8 mouse cellular contexts compared by ENCODE assay signal in the genomic region with DNA sequence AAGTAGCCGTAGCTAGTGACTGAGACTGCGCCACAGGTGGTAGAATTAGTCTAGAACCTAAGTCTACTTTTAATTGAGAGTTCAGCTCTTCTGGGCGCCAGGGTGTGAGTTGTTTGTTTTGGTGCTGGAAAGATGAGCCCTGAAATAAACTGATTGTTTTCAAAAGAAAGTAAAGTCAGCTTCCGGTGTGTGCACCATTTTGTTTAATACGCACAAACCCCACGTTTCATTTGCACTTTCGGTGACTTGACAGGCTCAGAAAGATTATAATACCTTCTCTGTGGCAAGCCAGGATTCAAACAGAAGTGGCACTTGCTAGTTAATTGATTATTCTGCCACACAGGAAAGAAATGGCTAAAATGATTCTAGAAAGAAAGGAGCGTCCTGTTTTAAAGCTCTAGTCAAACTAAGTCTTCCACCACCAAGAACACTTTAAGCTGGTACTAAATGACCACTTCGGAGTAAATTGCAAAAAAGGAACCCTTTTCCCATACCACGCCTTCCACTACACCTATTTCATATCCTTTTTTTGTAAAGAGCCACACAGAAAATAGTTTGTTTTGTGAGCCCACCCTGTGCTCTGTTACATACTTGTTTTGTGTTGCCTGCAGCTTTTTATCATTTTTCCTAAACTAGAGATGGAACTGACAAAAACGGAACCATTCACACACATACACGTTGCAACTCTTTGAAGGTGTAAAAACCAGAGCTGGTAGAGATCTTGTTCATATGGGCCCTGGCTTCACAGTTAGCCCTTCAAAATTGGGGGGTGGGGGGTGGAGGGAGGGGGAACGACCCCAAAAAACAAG. TPM values are rescaled to one million over a fixed set of nuclear protein-coding genes. Genes with fewer than 3 reads are reported as not detected.
DNase-seq lines count a peak whose midpoint lies in the region; ATAC-seq and TF ChIP-seq lines count a peak whose summit lies in the region.

No protein-coding gene starts in this region.

- H3K4me2 ChIP-seq in heart, embryonic 16.5 days (ENCODE audit: low read depth, low read length), result peak overlapping the region; percentile 84
- H3K4me2 ChIP-seq in forebrain, embryonic 14.5 days (ENCODE audit: low read length), result peak overlapping the region; percentile 87
- H3K4me2 ChIP-seq in liver, postnatal 0 days (ENCODE audit: low read depth, low read length), result peak overlapping the region; percentile 81

- intact Hi-C loops in heart, postnatal 36 days (cut with DNase I), result no loop called here

- peak overlapping the region; percentile 94 for H3K4me3 ChIP-seq in heart, embryonic 16.5 days (ENCODE audit: low read length)
- peak overlapping the region; percentile 70 to 94 for H3K4me3 ChIP-seq in ES-E14 (ENCODE audit: insufficient read depth in 1 of 2, low read depth in 1 of 2, low read length in 2 of 2, poor library complexity in 1 of 2, severe bottlenecking in 1 of 2)
- H3K4me3 ChIP-seq in forebrain, embryonic 14.5 days (ENCODE audit: low read depth, low read length), result peak overlapping the region; percentile 94
- H3K4me3 ChIP-seq in liver, postnatal 0 days (ENCODE audit: low read depth, low read length), result peak overlapping the region; percentile 92

- WGBS in heart, embryonic 16.5 days, result 18% methylated on average over 13 of the region's 13 CpGs
- WGBS in forebrain, embryonic 14.5 days, result 30% methylated on average over 13 of the region's 13 CpGs
- 16% methylated on average over 13 of the region's 13 CpGs for WGBS in liver, postnatal 0 days (ENCODE audit: insufficient replicate concordance)

- H3K9ac ChIP-seq in heart, embryonic 16.5 days (ENCODE audit: low read length), result peak overlapping the region; percentile 96
- peak overlapping the region; percentile 86 for H3K9ac ChIP-seq in ES-E14 (ENCODE audit: insufficient read depth, low read depth, low read length, poor library complexity, severe bottlenecking)
- H3K9ac ChIP-seq in forebrain, embryonic 14.5 days (ENCODE audit: low read length), result peak overlapping the region; percentile 83
- H3K9ac ChIP-seq in liver, postnatal 0 days (replicated peaks), result peak overlapping the region; percentile 97

- H3K4me1 ChIP-seq in heart, embryonic 16.5 days (ENCODE audit: control insufficient read depth, insufficient read depth, low read length), result peaks cover 35% of the 10 kb centered on the region
- peaks cover 0 to 2% of the 10 kb centered on the region in 2 experiments; a peak in 2 of 4 replicates for H3K4me1 ChIP-seq in ES-E14 (ENCODE audit: control insufficient read depth in 2 of 2, insufficient read depth in 2 of 2, low read length in 2 of 2, poor library complexity in 1 of 2)
- H3K4me1 ChIP-seq in forebrain, embryonic 14.5 days (ENCODE audit: control insufficient read depth, insufficient read depth, low read length), result peaks cover 13% of the 10 kb centered on the region
- 0 out of 2 replicates have a peak, but pooled peaks cover 7% of the 10 kb centered on the region for H3K4me1 ChIP-seq in liver, postnatal 0 days (ENCODE audit: insufficient read depth)

- ATAC-seq in heart, embryonic 16.5 days (replicated peaks; ENCODE audit: extremely low read depth, insufficient read depth, low FRiP score), result no peak
- ATAC-seq in forebrain, embryonic 14.5 days, result no peak
- ATAC-seq in liver, postnatal 0 days, result no peak

- H3K27me3 ChIP-seq in heart, embryonic 16.5 days (ENCODE audit: control insufficient read depth, insufficient read depth, low read length), result no peaks in the 10 kb centered on the region
- no peaks in the 10 kb centered on the region for H3K27me3 ChIP-seq in forebrain, embryonic 14.5 days (replicated peaks; ENCODE audit: control insufficient read depth, insufficient read depth, low read length)
- no peaks in the 10 kb centered on the region for H3K27me3 ChIP-seq in liver, postnatal 0 days (ENCODE audit: insufficient read depth, low read length)

- no peaks in the 10 kb centered on the region for H3K36me3 ChIP-seq in heart, embryonic 16.5 days (ENCODE audit: control insufficient read depth, insufficient read depth)
- no peaks in the 10 kb centered on the region for H3K36me3 ChIP-seq in ES-E14 (ENCODE audit: control insufficient read depth, insufficient read depth, low read length, poor library complexity, severe bottlenecking)
- H3K36me3 ChIP-seq in forebrain, embryonic 14.5 days (ENCODE audit: control insufficient read depth, insufficient read depth, low read length), result no peaks in the 10 kb centered on the region
- no peaks in the 10 kb centered on the region; the same call in 1 of the 2 replicates for H3K36me3 ChIP-seq in liver, postnatal 0 days (replicated peaks; ENCODE audit: insufficient read depth, low read length)

- H3K9me3 ChIP-seq in heart, embryonic 16.5 days (replicated peaks; ENCODE audit: control insufficient read depth, low read length), result no peaks in the 10 kb centered on the region
- H3K9me3 ChIP-seq in ES-E14 (ENCODE audit: control insufficient read depth, insufficient read depth, low read depth, low read length), result no peaks in the 10 kb centered on the region
- H3K9me3 ChIP-seq in forebrain, embryonic 14.5 days (replicated peaks; ENCODE audit: control insufficient read depth, low read length), result no peaks in the 10 kb centered on the region
- H3K9me3 ChIP-seq in liver, postnatal 0 days (ENCODE audit: low read length), result no peaks in the 10 kb centered on the region

- peak; percentile 20; the same call in 1 of the 2 replicates for TF ChIP-seq CTCF in liver, postnatal 0 days (IDR thresholded peaks at IDR 0.05; ENCODE audit: low read depth)

- TF ChIP-seq EP300 in liver, postnatal 0 days (IDR thresholded peaks at IDR 0.05; ENCODE audit: low read depth), result no peak

- in situ Hi-C loops in ES-E14 (cut with MboI; ENCODE audit: low sequenced_read_pairs in 2 of 2, unreplicated experiment in 2 of 2), result no loop called here

- peak overlapping the region; percentile 95 for H3K27ac ChIP-seq in heart, embryonic 16.5 days (ENCODE audit: low read length)
- no peak overlapping the region for H3K27ac ChIP-seq in ES-E14 (ENCODE audit: insufficient read depth, low read depth, low read length, poor library complexity, severe bottlenecking)
- no peak overlapping the region for H3K27ac ChIP-seq in forebrain, embryonic 14.5 days (ENCODE audit: low read depth, low read length)
- peak overlapping the region; percentile 97 for H3K27ac ChIP-seq in liver, postnatal 0 days (ENCODE audit: low read depth)

- DNase-seq in heart, postnatal 36 days, result no peak
- no peak for DNase-seq in ES-E14 (ENCODE audit: low read depth, low spot score)
- DNase-seq in forebrain, embryonic 14.5 days (ENCODE audit: low spot score), result no peak
- no peak for DNase-seq in liver, postnatal 0 days
- DNase-seq in urinary bladder, postnatal 25 days (ENCODE audit: low spot score), result no peak
- no peak for DNase-seq in layer of hippocampus, postnatal 14 days (ENCODE audit: low spot score in 2 of 2)
- DNase-seq in cerebellum, adult 9-11 months, result no peak

TF ChIP-seq in ES-E14, 5 proteins besides CTCF, POLR2A, EP300 and RAD21:
- TF ChIP-seq HCFC1 (IDR thresholded peaks at IDR 0.05; ENCODE audit: borderline replicate concordance, insufficient read depth, low read length), result no peak
- TF ChIP-seq MAFK (IDR thresholded peaks at IDR 0.05; ENCODE audit: insufficient read depth, low read depth, low read length), result no peak
- no peak for TF ChIP-seq ZNF384 (IDR thresholded peaks at IDR 0.05; ENCODE audit: low read depth, low read length)
- no peak for TF ChIP-seq CHD2 (IDR thresholded peaks at IDR 0.05; ENCODE audit: low read depth, low read length)
- no peak for TF ChIP-seq ZC3H11A (IDR thresholded peaks at IDR 0.05; ENCODE audit: borderline replicate concordance, low read depth, low read length)
TF ChIP-seq in ES-E14: peak in this region for 0.

RNA-seq across cellular contexts. Expression of a gene that starts 1.0 kb away (rescaled TPM):
- 490 and 509 TPM in 2 replicates for polyA plus RNA-seq in heart, embryonic 16.5 days (2015; fragmentation: Nextera tagmentation; extraction: Ambion mirVana)
- 1,000 to 10,000 TPM; 2,118 to 2,205 TPM for total RNA-seq in heart, postnatal 36 days (2021)
- total RNA-seq in ES-E14 (2012; rRNA removed), result 103 and 110 TPM in 2 replicates
- polyA plus RNA-seq in forebrain, embryonic 14.5 days (2014; fragmentation: Nextera tagmentation; extraction: Ambion mirVana), result 75.6 and 80.9 TPM in 2 replicates
- 421 and 447 TPM in 2 replicates for polyA plus RNA-seq in liver, postnatal 0 days (2015; fragmentation: Nextera tagmentation; extraction: Ambion mirVana)
- total RNA-seq in layer of hippocampus, postnatal 14 days (2021), result 10 to 100 TPM; 80.1 to 81.8 TPM

RNA-seq across cellular contexts. Expression of a gene that starts 1.1 kb away (rescaled TPM):
- 349 and 361 TPM in 2 replicates for polyA plus RNA-seq in heart, embryonic 16.5 days (2015; fragmentation: Nextera tagmentation; extraction: Ambion mirVana)
- total RNA-seq in heart, postnatal 36 days (2021), result 1,000 to 10,000 TPM; 1,332 to 1,358 TPM
- total RNA-seq in ES-E14 (2012; rRNA removed), result 101 and 102 TPM in 2 replicates
- polyA plus RNA-seq in forebrain, embryonic 14.5 days (2014; fragmentation: Nextera tagmentation; extraction: Ambion mirVana), result 64.9 and 65.8 TPM in 2 replicates
- 224 and 228 TPM in 2 replicates for polyA plus RNA-seq in liver, postnatal 0 days (2015; fragmentation: Nextera tagmentation; extraction: Ambion mirVana)
- total RNA-seq in layer of hippocampus, postnatal 14 days (2021), result 10 to 100 TPM; 78.4 to 95.1 TPM

RNA-seq across cellular contexts. Expression of a gene that starts 49.5 kb away (rescaled TPM):
- 0.33 and 0.44 TPM in 2 replicates for polyA plus RNA-seq in heart, embryonic 16.5 days (2015; fragmentation: Nextera tagmentation; extraction: Ambion mirVana)
- total RNA-seq in heart, postnatal 36 days (2021), result under 1 TPM in 1 of 2 experiments, not detected in 1; 0.08 TPM
- 0.58 and 0.71 TPM in 2 replicates for total RNA-seq in ES-E14 (2012; rRNA removed)
- polyA plus RNA-seq in forebrain, embryonic 14.5 days (2014; fragmentation: Nextera tagmentation; extraction: Ambion mirVana), result not detected in 2 replicates
- polyA plus RNA-seq in liver, postnatal 0 days (2015; fragmentation: Nextera tagmentation; extraction: Ambion mirVana), result not detected in 2 replicates
- total RNA-seq in layer of hippocampus, postnatal 14 days (2021), result not detected

RNA-seq across cellular contexts. Expression of a gene that starts 50.1 kb away (rescaled TPM):
- polyA plus RNA-seq in heart, embryonic 16.5 days (2015; fragmentation: Nextera tagmentation; extraction: Ambion mirVana), result not detected in 2 replicates
- not detected for total RNA-seq in heart, postnatal 36 days (2021)
- total RNA-seq in ES-E14 (2012; rRNA removed), result not detected in 2 replicates
- polyA plus RNA-seq in forebrain, embryonic 14.5 days (2014; fragmentation: Nextera tagmentation; extraction: Ambion mirVana), result 4.6 and 7.1 TPM in 2 replicates
- not detected in 2 replicates for polyA plus RNA-seq in liver, postnatal 0 days (2015; fragmentation: Nextera tagmentation; extraction: Ambion mirVana)
- 1 to 10 TPM; 2.9 to 5.5 TPM for total RNA-seq in layer of hippocampus, postnatal 14 days (2021)

RNA-seq across cellular contexts. Expression of a gene that starts 51.1 kb away (rescaled TPM):
- 0.12 and 0.20 TPM in 2 replicates for polyA plus RNA-seq in heart, embryonic 16.5 days (2015; fragmentation: Nextera tagmentation; extraction: Ambion mirVana)
- total RNA-seq in heart, postnatal 36 days (2021), result under 1 TPM; 0.11 to 0.14 TPM
- 1.7 and 2.0 TPM in 2 replicates for total RNA-seq in ES-E14 (2012; rRNA removed)
- 11.3 and 12.7 TPM in 2 replicates for polyA plus RNA-seq in forebrain, embryonic 14.5 days (2014; fragmentation: Nextera tagmentation; extraction: Ambion mirVana)
- polyA plus RNA-seq in liver, postnatal 0 days (2015; fragmentation: Nextera tagmentation; extraction: Ambion mirVana), result 0.02 TPM in 1 of 2 replicates, not detected in the other
- 10 to 100 TPM; 13.7 to 14.8 TPM for total RNA-seq in layer of hippocampus, postnatal 14 days (2021)

Comparison
In these comparisons a context has a peak if more than half of its experiments do, and no peak if none do; other contexts are left out.
1. H3K27ac ChIP-seq: peak in heart, embryonic 16.5 days (single experiment) and liver, postnatal 0 days (single experiment); none in ES-E14 (single experiment) and forebrain, embryonic 14.5 days (single experiment).
2. RNA of a gene that starts 1.0 kb away (total RNA-seq): 2,118 to 2,205 TPM in heart, postnatal 36 days; 103 to 110 TPM in ES-E14 and 80.1 to 81.8 TPM in layer of hippocampus, postnatal 14 days; every median in the first group is over 10 times any median in the second.
3. RNA of a gene that starts 1.1 kb away (total RNA-seq): 1,332 to 1,358 TPM in heart, postnatal 36 days; 101 to 102 TPM in ES-E14 and 78.4 to 95.1 TPM in layer of hippocampus, postnatal 14 days; every median in the first group is over 10 times any median in the second.
4. Peak in every context shown above with its lines, with median percentiles within 50 percentile points of each other: H3K4me2 ChIP-seq, H3K4me3 ChIP-seq and H3K9ac ChIP-seq.